Mouse (Mus musculus) adrenal gland, postnatal 10 days (tissue): Measurements from ENCODE around the gene Asgr1. TPM values are rescaled to one million over a fixed set of nuclear protein-coding genes. Genes with fewer than 3 reads are reported as not detected.
"Not testable (repeated sequence)": the region's sequence is repeated elsewhere in the genome, so short reads cannot be mapped to it uniquely, and the experiment has no call there.

Experiments
- DNase-seq: peaks from one replicate; pipeline ENCODE4 v3.0.0; 2021; ENCODE audit warnings: mixed read lengths
- long read RNA-seq, 2 experiments: library from polyadenylated mRNA; stranded (forward); transcript quantifications; one replicate each; pipeline ENCODE4 v2.0.0; 2021
- total RNA-seq, 2 experiments: library from RNA; stranded (reverse); gene quantifications; 2 replicates each; pipeline ENCODE4 v1.2.3; 2021

Gene Asgr1
- 10 to 100 TPM; 35.0 to 76.1 TPM for total RNA-seq
- long read RNA-seq, experiment 1, transcript Asgr1-201 (9 exons, 1,259 nt) = major isoform, 94 of 121 reads
- long read RNA-seq, experiment 1, partial matches to known transcripts = 11 of 121 reads
- long read RNA-seq, experiment 1, other reads (novel, unspliced or antisense) = 8 of 121 reads
- long read RNA-seq, experiment 2, partial matches to known transcripts = 0 of 3 reads
- long read RNA-seq, experiment 2, other reads (novel, unspliced or antisense) = 0 of 3 reads

DNA sequence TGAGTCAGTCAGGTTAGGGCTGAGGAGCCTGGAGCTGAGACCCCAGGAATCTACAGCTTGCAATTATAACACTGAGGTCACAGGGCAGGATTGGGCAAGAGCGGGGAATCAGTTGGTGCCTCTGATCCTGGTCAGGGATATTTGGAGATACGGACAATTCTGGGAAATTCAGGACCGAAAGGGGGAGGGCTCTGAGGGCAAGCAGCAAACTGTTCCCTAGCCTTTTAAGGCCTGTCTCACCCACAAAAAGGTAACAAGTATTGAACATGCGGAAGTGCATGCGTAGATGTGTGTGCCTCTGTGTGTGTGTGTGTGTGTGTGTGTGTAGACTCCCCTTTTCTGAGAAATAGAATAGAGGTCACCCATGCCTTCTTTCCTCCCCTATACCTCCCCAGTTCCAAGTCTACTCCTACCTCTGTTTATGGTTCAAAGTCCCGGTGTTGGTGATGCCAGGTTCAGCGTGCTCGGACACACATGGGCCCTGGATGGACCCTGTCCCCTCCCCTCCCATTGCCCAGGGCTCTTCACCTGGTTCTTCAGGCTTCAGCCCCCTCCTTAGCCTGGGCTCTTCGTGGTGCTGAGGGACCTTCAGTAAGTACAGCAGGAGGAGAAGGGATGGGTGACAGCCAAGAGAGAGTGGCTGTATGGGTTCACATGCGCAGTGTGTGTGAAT, at the start of gene Asgr1:
Gene Asgr1, plus strand, starts transcription at position 188 of the 673 bp plus-strand sequence.
- no peak for DNase-seq

GRCm38 (mm10) chr11:70005521-70005920, 48.4 kb upstream of the Asgr1 start:
- no peak for DNase-seq

DNA sequence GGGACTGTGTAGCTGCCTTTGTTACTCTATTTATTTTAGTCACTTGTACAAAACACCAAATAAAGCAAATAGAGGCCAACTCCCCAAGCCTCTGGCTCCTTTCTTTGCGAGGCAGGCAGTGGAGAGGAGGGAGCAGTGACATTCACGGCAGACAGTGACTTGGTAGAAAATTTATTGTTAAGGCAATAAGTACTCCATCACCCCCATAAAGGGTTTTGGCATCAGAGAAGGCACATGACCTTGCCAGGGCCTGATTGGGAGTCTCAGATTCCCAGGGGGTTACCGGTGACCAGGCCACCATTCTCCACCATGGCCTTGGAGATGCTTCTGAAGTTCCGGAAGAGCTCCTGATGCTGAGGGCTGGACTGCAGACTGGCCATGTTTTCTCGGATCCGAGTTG, 43.9 kb upstream of the Asgr1 start:
- DNase-seq = no peak

GRCm38 (mm10) chr11:70010548-70010947, 43.3 kb upstream of the Asgr1 start:
- DNase-seq = no peak

GRCm38 (mm10) chr11:70010961-70011360, 42.9 kb upstream of the Asgr1 start:
- no peak for DNase-seq

DNA sequence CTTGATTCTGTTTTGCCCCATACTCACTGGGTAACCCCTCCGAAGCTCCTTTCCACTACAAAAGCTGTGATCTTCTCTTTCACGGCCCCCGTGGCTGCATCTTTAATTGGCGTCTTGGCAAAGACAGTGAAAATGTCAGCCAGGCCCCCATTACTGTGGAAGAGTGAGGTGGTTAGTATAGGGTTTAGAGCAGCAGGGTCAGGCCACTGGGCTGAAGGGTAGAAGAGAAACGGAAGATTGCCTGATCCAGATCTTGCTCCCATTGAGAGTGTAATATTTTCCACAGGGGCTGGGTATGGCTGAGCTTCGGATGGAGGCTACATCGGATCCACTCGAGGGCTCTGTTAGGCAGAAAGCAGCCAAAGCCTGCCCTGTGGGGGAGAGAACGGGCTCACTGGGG, 41.0 kb upstream of the Asgr1 start:
- DNase-seq = no peak

DNA sequence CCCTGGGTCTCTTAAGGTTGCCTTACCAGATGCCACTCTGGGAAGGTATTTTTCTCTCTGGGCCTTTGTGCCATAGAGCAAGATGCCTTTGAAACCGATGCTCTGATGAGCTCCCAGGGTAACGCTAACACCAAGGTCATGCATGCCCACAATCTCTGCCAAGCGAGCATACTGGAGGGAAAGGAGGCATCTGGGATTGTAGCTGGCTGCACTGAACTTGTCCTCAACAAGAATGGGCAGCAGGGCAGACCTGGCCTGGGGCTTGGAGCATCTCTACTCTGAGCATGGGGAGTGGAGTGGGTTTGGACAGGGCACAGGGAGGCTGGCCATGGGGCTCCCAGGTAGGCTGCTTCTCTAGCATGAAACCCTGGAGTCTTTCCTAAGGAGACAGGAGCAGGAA, 40.5 kb upstream of the Asgr1 start:
- DNase-seq = no peak

DNA sequence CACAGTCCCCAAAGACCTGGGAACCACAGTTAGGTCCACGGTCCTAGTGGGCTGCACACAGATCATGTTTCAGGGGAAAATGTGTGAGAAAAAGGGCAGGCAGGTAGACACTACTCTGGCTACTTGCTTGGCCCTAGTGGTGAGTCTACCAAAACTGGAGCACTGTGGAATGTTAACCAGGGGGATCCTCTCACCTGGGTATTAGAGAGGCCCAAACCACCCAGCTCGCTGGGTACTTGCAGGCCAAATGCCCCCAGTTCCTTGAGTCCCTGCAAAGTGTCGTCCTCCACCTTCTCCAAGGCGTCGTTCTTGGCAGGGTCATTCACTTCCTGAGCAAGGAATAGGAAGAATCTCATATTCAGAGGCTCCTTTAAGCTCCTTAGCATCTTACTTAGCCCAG, 39.8 kb upstream of the Asgr1 start:
- no peak for DNase-seq

- DNase-seq = peak; percentile 94
Measured at GRCm38 (mm10) chr11:70014880-70015558, 38.9 kb upstream of the Asgr1 start, which contains the start of gene Acadvl. TSS of gene Acadvl (minus strand) at chr11:70015411.

DNA sequence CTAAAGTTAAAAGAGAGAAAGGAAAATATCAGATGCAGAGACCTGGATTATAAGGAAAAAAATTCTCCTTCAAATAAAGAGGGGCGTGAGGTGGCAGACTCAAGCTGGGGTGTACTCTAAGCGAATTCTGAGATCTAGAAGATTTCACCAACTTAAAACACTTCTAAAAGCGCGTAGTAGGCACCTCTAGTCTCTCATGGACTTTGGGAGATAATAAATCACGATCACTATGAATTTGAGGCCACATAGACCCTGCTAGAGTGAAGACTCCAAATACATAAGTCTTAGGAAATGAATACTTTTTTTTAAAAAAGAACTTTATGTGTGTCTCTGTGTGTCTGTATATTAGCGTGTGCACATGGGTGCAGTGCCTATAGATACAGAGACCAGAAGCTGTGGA, 38.2 kb upstream of the Asgr1 start:
- no peak for DNase-seq

DNA sequence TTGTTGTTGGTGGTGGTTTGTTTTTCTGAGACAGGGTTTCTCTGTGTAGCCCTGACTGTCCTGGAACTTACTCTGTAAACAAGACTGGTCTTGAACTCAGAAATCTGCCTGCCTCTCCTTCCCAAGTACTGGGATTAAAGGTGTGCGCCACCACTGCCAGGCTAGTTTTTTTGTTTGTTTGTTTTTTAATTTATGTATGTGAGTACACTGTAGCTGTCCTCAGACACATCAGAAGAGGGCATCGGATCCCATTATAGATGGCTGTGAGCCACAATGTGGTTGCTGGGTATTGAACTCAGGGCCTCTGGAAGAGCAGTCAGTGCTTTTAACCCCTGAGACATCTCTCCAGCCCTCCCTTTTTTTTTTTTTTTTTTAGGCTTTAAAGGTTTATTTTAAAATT, 37.7 kb upstream of the Asgr1 start:
- not testable (repeated sequence) for DNase-seq

DNA sequence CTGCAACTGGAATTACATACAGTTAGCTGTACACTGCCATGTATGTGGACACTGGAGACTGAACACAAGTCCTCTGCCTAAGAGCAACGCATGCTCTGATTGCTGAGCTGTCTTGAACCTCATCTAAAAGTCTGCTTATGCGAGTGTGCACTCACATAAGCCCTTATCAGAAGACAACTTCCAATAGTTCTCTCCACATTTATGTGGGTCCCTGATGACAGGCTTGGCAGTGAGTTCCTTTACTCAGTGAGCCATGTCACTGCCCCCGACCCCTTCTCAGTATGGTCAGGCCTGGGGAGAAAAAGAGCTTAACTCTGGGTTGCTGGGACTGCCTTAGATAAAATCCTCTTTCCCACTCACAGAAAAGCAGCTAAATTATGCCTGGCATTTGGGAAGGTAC, 37.2 kb upstream of the Asgr1 start, which contains the start of gene Dlg4:
Gene Dlg4, plus strand, starts transcription at position 274 of the 400 bp plus-strand sequence.
- no peak for DNase-seq

- DNase-seq = no peak
Measured at GRCm38 (mm10) chr11:70017199-70017767, 36.6 kb upstream of the Asgr1 start.

- DNase-seq = peak; percentile 66
Measured at GRCm38 (mm10) chr11:70018131-70018990, 35.5 kb upstream of the Asgr1 start.

- DNase-seq = no peak
Measured at GRCm38 (mm10) chr11:70019495-70020021, 34.3 kb upstream of the Asgr1 start.

DNA sequence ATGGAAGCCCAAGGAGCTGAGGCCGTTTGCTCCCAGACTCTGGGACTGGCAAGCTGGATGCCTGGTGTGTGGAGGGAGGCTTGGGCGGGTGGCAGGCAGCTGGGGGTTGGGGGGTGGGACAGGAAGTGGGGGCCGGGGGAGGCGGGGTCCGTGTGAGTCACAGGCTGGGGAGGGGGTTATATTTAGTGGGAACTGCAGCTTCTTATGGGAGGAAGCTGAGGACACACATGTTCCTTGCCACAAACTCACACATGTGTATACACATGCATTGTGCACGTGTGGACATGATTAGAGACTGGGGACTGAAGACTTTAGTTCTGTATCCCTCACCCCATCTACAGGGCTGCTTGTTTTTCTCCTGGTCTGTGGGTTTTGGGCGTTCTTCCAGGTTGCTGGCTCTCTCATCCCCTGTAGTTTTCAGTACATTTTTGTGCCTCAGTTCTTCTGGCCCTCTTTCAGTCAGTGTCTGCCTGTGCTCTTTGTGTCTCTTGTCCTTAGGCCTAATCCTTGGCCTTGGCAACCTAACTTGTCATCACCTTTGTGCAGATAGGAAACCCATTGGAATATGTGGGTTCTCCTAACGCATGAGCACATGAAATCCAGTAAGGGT, 33.8 kb upstream of the Asgr1 start:
- peak; percentile 18 for DNase-seq

DNA sequence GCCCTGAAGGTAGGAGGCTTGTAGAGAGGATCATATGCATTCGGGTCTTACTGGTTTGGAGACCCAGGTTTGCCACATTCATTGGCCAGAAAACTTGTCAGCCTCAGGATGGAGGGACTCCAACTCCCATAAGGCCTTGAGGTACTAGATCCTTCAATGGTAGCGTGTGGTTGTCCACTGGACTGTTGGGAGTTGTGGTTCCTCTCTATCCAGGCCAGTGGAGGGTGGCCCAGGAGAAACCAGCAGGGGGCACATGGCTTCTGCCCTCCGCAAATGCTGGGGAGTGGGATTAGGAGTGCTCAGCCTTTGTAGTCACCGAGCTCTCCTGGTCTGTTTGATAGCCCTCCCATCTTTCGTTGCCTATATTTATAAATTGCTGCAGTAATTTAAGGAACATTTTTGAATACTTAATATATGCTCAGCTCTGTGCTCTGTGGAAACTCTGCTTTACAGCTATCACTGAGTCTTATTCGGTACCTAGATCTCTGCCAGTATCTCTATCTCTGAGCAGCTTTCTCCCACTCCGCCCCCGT, 33.1 kb upstream of the Asgr1 start:
- DNase-seq = peak; percentile 74

DNA sequence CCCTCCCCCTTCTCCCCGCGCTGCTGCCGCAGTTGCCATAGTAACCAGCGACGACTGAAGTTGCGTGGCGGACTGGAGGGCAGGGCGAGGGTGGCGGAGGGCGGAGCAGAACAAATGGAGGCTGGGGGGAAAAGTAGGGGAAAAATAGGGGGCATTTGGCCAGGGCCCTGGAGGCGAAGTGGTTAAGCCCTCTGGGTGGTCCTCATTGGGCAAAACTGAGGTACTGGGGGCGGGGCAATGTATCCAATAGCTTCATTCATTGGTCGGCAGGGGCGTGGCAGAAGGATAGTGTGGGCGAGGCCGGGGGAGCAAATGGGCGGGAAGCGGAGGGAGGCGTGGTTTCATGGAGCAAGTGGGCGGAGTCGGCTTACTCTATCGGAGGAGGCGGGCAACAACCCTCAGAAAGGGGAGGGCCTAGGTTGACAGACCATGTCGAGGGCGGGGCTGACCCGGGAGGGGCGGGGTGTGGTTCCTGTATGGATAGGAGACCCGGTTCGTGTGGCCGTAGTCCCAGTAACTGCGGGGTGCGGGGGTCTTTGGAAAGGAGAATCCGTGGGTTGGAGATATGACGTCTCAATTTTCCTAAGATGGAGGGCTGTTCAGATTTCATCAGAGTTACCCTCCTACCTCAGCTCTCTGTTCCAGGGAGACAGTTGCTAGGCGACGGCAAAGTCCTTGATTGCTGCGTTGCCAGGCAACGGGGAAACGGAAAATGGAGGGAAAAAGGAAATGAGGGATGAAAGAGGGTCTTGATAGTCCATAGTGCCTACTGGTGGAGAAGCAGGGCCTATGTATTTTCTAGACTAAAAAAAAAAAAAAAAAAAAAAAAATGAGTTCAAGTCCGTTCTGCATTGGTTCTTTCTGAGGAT, 32.4 kb upstream of the Asgr1 start:
- peak; percentile 97 for DNase-seq

DNA sequence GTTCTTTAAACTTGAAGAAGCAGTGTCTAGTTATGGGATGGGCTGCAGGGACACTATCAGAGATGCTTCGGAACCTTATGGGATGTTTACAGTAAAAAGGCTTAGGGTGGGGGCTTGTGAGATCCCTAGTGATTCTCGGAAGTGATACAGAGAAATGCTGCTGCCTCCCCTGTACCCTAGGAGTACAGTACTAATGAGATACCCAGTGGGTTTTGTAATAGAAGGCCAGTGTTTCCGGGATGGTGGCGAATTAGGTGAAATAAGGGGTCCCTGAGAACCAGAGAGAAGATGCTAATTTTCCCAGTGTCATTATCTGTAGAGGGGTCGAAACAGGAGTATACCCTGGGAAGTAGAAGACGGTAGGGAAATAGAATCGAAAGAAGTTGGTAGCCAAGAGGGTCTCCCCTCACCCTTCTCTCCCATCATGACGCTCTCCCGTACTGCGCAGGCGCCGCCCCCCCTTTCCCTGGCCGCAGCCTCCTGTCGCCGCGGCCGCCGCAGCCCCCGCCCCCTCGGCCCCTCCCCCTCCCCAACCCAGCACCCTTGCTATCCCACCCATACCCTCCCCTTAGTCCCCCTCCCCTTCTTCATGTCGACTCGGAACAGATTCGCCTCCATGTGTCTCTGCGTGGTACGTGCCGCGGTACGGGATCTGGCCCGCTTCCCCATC, 30.3 kb upstream of the Asgr1 start:
- DNase-seq = peak; percentile 45
